Mouse (Mus musculus): Measurements from ENCODE around the gene Zfyve27.
A peak's percentile ranks its signal among the peaks of the same experiment; 100 is the strongest.

Gene Zfyve27

GRCm38 (mm10) chr19:42201696-42202381, 38.1 kb downstream of the Zfyve27 start, which contains the start of gene Sfrp5:
TSS of gene Sfrp5 (minus strand) at chr19:42202252.
- H3K4me1 ChIP-seq (replicated peaks; ENCODE audit: low read depth, low read length): peaks cover 51% of the 10 kb centered on the region
- no peak for TF ChIP-seq POU5F1 (IDR thresholded peaks at IDR 0.05; ENCODE audit: borderline replicate concordance, low read length)
- TF ChIP-seq CTCF (conservative IDR thresholded peaks at IDR 0.05; ENCODE audit: low read length): no peak
- TF ChIP-seq NANOG (IDR thresholded peaks at IDR 0.05; ENCODE audit: borderline replicate concordance, low read length): no peak

DNA sequence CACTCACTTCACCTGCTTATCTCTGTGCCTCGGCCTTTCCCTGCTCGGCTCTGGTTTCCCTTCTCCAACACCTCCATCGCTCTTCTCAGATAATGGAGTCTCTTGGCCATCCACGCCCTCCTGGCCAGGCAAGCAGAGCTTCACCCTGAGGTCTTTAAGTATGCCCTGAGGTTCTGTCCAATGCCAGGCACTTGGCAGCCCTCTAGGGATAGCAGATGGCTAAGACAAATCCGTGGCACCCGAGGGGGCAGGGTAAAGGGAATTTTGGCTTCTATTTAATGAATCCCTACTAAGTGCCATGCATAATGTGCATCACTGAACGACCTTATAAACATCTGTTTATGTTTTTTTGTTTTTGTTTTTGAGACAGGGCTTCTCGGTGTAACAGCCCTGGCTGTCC, 38.7 kb downstream of the Zfyve27 start:
- H3K36me3 ChIP-seq (ENCODE audit: insufficient read depth, low read length): no peaks in the 10 kb centered on the region
- no peaks in the 10 kb centered on the region for H3K9me3 ChIP-seq (ENCODE audit: low read length)
- peaks cover 74% of the 10 kb centered on the region for H3K27me3 ChIP-seq (ENCODE audit: insufficient read depth, low read length)
- H3K4me1 ChIP-seq (replicated peaks; ENCODE audit: low read depth, low read length): peaks cover 51% of the 10 kb centered on the region
- no peak for TF ChIP-seq CTCF (conservative IDR thresholded peaks at IDR 0.05; ENCODE audit: low read length)
- TF ChIP-seq NANOG (IDR thresholded peaks at IDR 0.05; ENCODE audit: borderline replicate concordance, low read length): no peak
- TF ChIP-seq POU5F1 (IDR thresholded peaks at IDR 0.05; ENCODE audit: borderline replicate concordance, low read length): no peak
- peak overlapping the region; percentile 78; the same call in 1 of the 2 replicates for H3K4me3 ChIP-seq (replicated peaks; ENCODE audit: low read length)

More at GRCm38 (mm10) chr19:42201696-42202381, 38.1 kb downstream of the Zfyve27 start, which contains the start of gene Sfrp5:
- Histone ChIP-seq H3K9me3 (ENCODE audit: low read length) (no peaks in the 10 kb centered on the region), H3K4me3 (replicated peaks; ENCODE audit: low read length) (peak within 1 kb of the TSS; percentile 78), H3K36me3 (ENCODE audit: insufficient read depth, low read length) (no peaks in the 10 kb centered on the region), H3K27me3 (ENCODE audit: insufficient read depth, low read length) (peaks cover 72% of the 10 kb centered on the region)

DNA sequence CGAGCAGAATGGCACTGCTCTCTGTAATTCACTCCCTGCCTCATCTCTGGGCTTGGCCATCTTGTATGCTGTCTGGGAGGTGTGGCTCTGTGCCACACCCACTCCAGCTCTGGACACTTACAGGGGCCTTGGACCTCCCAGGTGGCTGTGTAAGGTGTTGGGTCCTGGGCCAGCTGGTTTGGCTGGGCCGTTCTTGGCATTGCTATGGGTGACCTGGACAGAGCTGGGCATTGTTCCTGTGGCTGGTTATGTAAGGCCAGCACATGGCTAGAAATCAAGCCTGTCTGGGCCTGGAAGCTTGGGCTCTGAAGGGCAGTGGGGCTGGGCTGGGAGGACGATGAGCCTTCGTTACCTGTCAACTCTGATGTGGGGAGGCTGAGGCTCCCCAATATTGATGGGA, 40.6 kb downstream of the Zfyve27 start:
- Histone ChIP-seq H3K27me3 (ENCODE audit: insufficient read depth, low read length) (peaks cover 81% of the 10 kb centered on the region), H3K36me3 (ENCODE audit: insufficient read depth, low read length) (no peaks in the 10 kb centered on the region), H3K4me1 (replicated peaks; ENCODE audit: low read depth, low read length) (peaks cover 45% of the 10 kb centered on the region), H3K4me3 (replicated peaks; ENCODE audit: low read length) (no peak overlapping the region), H3K9me3 (ENCODE audit: low read length) (no peaks in the 10 kb centered on the region)
- TF ChIP-seq POU5F1 (IDR thresholded peaks at IDR 0.05; ENCODE audit: borderline replicate concordance, low read length) (no peak), NANOG (IDR thresholded peaks at IDR 0.05; ENCODE audit: borderline replicate concordance, low read length) (no peak), CTCF (conservative IDR thresholded peaks at IDR 0.05; ENCODE audit: low read length) (no peak)

GRCm38 (mm10) chr19:42205201-42205600, 41.5 kb downstream of the Zfyve27 start:
- Histone ChIP-seq H3K27me3 (ENCODE audit: insufficient read depth, low read length) (peaks cover 75% of the 10 kb centered on the region), H3K36me3 (ENCODE audit: insufficient read depth, low read length) (no peaks in the 10 kb centered on the region), H3K9me3 (ENCODE audit: low read length) (no peaks in the 10 kb centered on the region), H3K4me1 (replicated peaks; ENCODE audit: low read depth, low read length) (peaks cover 45% of the 10 kb centered on the region), H3K4me3 (replicated peaks; ENCODE audit: low read length) (no peak overlapping the region)
- no peak for TF ChIP-seq CTCF (conservative IDR thresholded peaks at IDR 0.05; ENCODE audit: low read length)
- no peak for TF ChIP-seq NANOG (IDR thresholded peaks at IDR 0.05; ENCODE audit: borderline replicate concordance, low read length)
- no peak for TF ChIP-seq POU5F1 (IDR thresholded peaks at IDR 0.05; ENCODE audit: borderline replicate concordance, low read length)

GRCm38 (mm10) chr19:42209485-42209884, 45.7 kb downstream of the Zfyve27 start:
- no peaks in the 10 kb centered on the region for H3K9me3 ChIP-seq (ENCODE audit: low read length)
- H3K36me3 ChIP-seq (ENCODE audit: insufficient read depth, low read length): no peaks in the 10 kb centered on the region
- peak overlapping the region; percentile 41 for H3K4me3 ChIP-seq (replicated peaks; ENCODE audit: low read length)
- H3K27me3 ChIP-seq (ENCODE audit: insufficient read depth, low read length): peaks cover 34% of the 10 kb centered on the region
- H3K4me1 ChIP-seq (replicated peaks; ENCODE audit: low read depth, low read length): peaks cover 59% of the 10 kb centered on the region
- TF ChIP-seq POU5F1 (IDR thresholded peaks at IDR 0.05; ENCODE audit: borderline replicate concordance, low read length) (no peak), CTCF (conservative IDR thresholded peaks at IDR 0.05; ENCODE audit: low read length) (no peak)

- H3K4me3 ChIP-seq (replicated peaks; ENCODE audit: low read length): peak overlapping the region; percentile 41
- TF ChIP-seq POU5F1 (IDR thresholded peaks at IDR 0.05; ENCODE audit: borderline replicate concordance, low read length) (no peak), CTCF (conservative IDR thresholded peaks at IDR 0.05; ENCODE audit: low read length) (no peak), NANOG (IDR thresholded peaks at IDR 0.05; ENCODE audit: borderline replicate concordance, low read length) (no peak)
- H3K4me1 ChIP-seq (replicated peaks; ENCODE audit: low read depth, low read length): peaks cover 63% of the 10 kb centered on the region
- peaks cover 32% of the 10 kb centered on the region for H3K27me3 ChIP-seq (ENCODE audit: insufficient read depth, low read length)
- no peaks in the 10 kb centered on the region for H3K9me3 ChIP-seq (ENCODE audit: low read length)
- H3K36me3 ChIP-seq (ENCODE audit: insufficient read depth, low read length): no peaks in the 10 kb centered on the region
These were observed 46.2 kb downstream of the Zfyve27 start for GRCm38 (mm10) chr19:42209976-42210375.

- Histone ChIP-seq H3K9me3 (ENCODE audit: low read length) (no peaks in the 10 kb centered on the region), H3K4me1 (replicated peaks; ENCODE audit: low read depth, low read length) (peaks cover 68% of the 10 kb centered on the region), H3K27me3 (ENCODE audit: insufficient read depth, low read length) (peaks cover 27% of the 10 kb centered on the region), H3K4me3 (replicated peaks; ENCODE audit: low read length) (0 out of 2 replicates have a peak overlapping the region, but pooled peaks have one; percentile 39), H3K36me3 (ENCODE audit: insufficient read depth, low read length) (no peaks in the 10 kb centered on the region)
- TF ChIP-seq CTCF (conservative IDR thresholded peaks at IDR 0.05; ENCODE audit: low read length): no peak
- TF ChIP-seq NANOG (IDR thresholded peaks at IDR 0.05; ENCODE audit: borderline replicate concordance, low read length): no peak
- TF ChIP-seq POU5F1 (IDR thresholded peaks at IDR 0.05; ENCODE audit: borderline replicate concordance, low read length): no peak
These were observed 48.2 kb downstream of the Zfyve27 start for GRCm38 (mm10) chr19:42211936-42212335.

DNA sequence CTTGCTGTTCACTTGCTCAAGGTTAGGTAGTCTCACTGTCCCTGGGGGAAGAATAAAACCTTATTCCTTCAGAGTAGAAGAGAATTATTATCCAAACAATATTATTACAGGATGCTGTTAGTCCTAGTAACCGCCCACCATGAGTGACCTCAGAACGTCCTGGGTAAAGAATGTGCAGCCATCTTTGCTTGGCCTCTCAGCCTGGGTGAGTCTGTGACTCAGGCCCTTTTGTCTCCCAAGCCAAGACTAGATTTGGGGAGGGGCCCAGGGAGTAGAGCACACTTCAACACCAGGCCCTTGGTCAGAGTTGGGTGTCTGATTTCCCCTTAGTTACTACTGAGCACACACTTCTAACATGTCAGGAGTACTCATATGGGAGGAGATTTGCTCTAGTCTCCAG, 50.9 kb downstream of the Zfyve27 start:
- Histone ChIP-seq H3K4me1 (replicated peaks; ENCODE audit: low read depth, low read length) (peaks cover 56% of the 10 kb centered on the region), H3K4me3 (replicated peaks; ENCODE audit: low read length) (no peak overlapping the region), H3K36me3 (ENCODE audit: insufficient read depth, low read length) (no peaks in the 10 kb centered on the region), H3K9me3 (ENCODE audit: low read length) (no peaks in the 10 kb centered on the region), H3K27me3 (ENCODE audit: insufficient read depth, low read length) (peaks cover 2% of the 10 kb centered on the region; the same call in 1 of the 2 replicates)
- TF ChIP-seq CTCF (conservative IDR thresholded peaks at IDR 0.05; ENCODE audit: low read length) (no peak), NANOG (IDR thresholded peaks at IDR 0.05; ENCODE audit: borderline replicate concordance, low read length) (no peak), POU5F1 (IDR thresholded peaks at IDR 0.05; ENCODE audit: borderline replicate concordance, low read length) (no peak)
